Mouse (Mus musculus) heart, adult 2 months (tissue): ENCODE results near the gene Olfr228.
A peak's percentile ranks its signal among the peaks of the same experiment; 100 is the strongest.

Experiments used
- CTCF ChIP-seq: fragments of 200-600 bp; IDR thresholded peaks from 2 replicates; pipeline ENCODE4 v1.8.1; 2022; ENCODE audit warnings: antibody characterized with exemption, mild to moderate bottlenecking, moderate library complexity
- EP300 ChIP-seq: fragments of 200-500 bp; IDR thresholded peaks from 2 replicates; pipeline ENCODE4 v1.6.1; 2011; ENCODE audit warnings: low read depth, low read length, control low read depth; ENCODE audit not compliant: insufficient read depth
- POLR2A ChIP-seq: fragments of 200-500 bp; IDR thresholded peaks from 2 replicates; pipeline ENCODE4 v1.6.1; 2011; ENCODE audit warnings: mild to moderate bottlenecking, low read depth, low read length, control low read depth; ENCODE audit not compliant: insufficient read depth

DNA sequence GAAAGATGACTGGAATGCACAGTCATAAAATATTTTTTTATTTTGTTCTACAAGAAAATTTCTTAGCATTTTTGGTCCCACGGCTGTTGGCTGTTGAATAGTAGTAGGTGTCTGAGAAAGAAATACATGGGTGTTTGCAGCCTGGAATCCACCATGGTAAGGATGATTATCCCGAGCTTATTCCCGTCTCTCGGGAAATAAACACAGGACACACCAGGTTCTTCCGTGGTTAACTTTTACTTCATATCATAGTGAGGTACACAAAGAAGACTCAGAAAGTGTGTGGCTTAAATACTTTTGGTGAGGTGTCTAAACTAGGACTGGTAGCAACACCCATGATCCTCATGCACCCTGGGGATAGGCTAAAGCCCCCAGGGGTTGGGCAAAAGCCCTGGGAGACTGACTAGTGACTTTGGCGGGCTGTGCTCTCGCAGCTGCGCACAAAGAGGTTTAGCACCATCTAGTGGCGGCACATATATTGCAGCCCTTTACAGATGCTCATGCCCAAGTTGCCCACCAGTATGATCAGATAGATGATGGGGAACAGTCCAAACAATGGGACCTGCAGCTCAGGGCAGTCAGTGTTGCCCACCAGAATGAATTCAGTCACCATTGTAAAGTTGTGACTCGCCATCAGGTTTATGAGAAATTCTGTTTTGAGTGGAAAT, 22.6 kb downstream of the Olfr228 start:
- TF ChIP-seq CTCF (peak; percentile 87), POLR2A (no peak), EP300 (no peak)
